Mouse (Mus musculus): ENCODE measurements around the gene Gfer. TPM values are rescaled to one million over a fixed set of nuclear protein-coding genes. Genes with fewer than 3 reads are reported as not detected.
"Not testable (repeated sequence)": the region's sequence is repeated elsewhere in the genome, so short reads cannot be mapped to it uniquely, and the experiment has no call there.

Gene Gfer
- polyA plus RNA-seq, 1 experiment from 2014 or later: 59.6 TPM

- H3K27ac ChIP-seq (ENCODE audit: low read depth, low read length): no peak overlapping the region
- H3K27me3 ChIP-seq (ENCODE audit: control insufficient read depth, insufficient read depth, low read length): no peaks in the 10 kb centered on the region
- H3K9me3 ChIP-seq (ENCODE audit: control insufficient read depth, low read length): no peaks in the 10 kb centered on the region
- DNase-seq (ENCODE audit: low spot score, missing footprints) (no peak), ATAC-seq (ENCODE audit: low FRiP score) (no peak)
- WGBS: 32% methylated on average over 6 of the region's 6 CpGs
- H3K4me2 ChIP-seq: no peak overlapping the region
- H3K9ac ChIP-seq (ENCODE audit: low read length): no peak overlapping the region
- H3K36me3 ChIP-seq (ENCODE audit: control insufficient read depth, insufficient read depth, low read length): no peaks in the 10 kb centered on the region
- no peak overlapping the region for H3K4me3 ChIP-seq (ENCODE audit: low read depth, low read length)
- peaks cover 24% of the 10 kb centered on the region for H3K4me1 ChIP-seq (ENCODE audit: control insufficient read depth, insufficient read depth, low read length)
These were observed 28.5 kb downstream of the Gfer start for GRCm38 (mm10) chr17:24667416-24667815.

GRCm38 (mm10) chr17:24667011-24667410, 28.9 kb downstream of the Gfer start:
- peaks cover 22% of the 10 kb centered on the region for H3K4me1 ChIP-seq (ENCODE audit: control insufficient read depth, insufficient read depth, low read length)
- 72% methylated on average over 7 of the region's 7 CpGs for WGBS
- not testable (repeated sequence) for H3K27me3 ChIP-seq (ENCODE audit: control insufficient read depth, insufficient read depth, low read length); H3K36me3 ChIP-seq (ENCODE audit: control insufficient read depth, insufficient read depth, low read length); H3K9me3 ChIP-seq (ENCODE audit: control insufficient read depth, low read length); H3K27ac ChIP-seq (ENCODE audit: low read depth, low read length); H3K4me2 ChIP-seq; DNase-seq (ENCODE audit: low spot score, missing footprints); H3K9ac ChIP-seq (ENCODE audit: low read length); H3K4me3 ChIP-seq (ENCODE audit: low read depth, low read length); ATAC-seq (ENCODE audit: low FRiP score)

GRCm38 (mm10) chr17:24658017-24658758, 37.8 kb downstream of the Gfer start, which contains the start of gene Npw:
Npw (minus strand) TSS chr17:24658457.
- peaks cover 5% of the 10 kb centered on the region for H3K4me1 ChIP-seq (ENCODE audit: control insufficient read depth, insufficient read depth, low read length)
- H3K9me3 ChIP-seq (ENCODE audit: control insufficient read depth, low read length): no peaks in the 10 kb centered on the region
- peak within 1 kb of the TSS; percentile 56 for H3K9ac ChIP-seq (ENCODE audit: low read length)
- H3K4me2 ChIP-seq: peak within 1 kb of the TSS; percentile 55
- no peak within 1 kb of the TSS for H3K27ac ChIP-seq (ENCODE audit: low read depth, low read length)
- H3K27me3 ChIP-seq (ENCODE audit: control insufficient read depth, insufficient read depth, low read length): peaks cover 35% of the 10 kb centered on the region
- WGBS: 1% methylated on average over 47 of the region's 47 CpGs
- DNase-seq (ENCODE audit: low spot score, missing footprints) (peak; percentile 90), ATAC-seq (ENCODE audit: low FRiP score) (peak; percentile 48; the same call in 1 of the 2 replicates)
- no peaks in the 10 kb centered on the region for H3K36me3 ChIP-seq (ENCODE audit: control insufficient read depth, insufficient read depth, low read length)
- H3K4me3 ChIP-seq (ENCODE audit: low read depth, low read length): peak within 1 kb of the TSS; percentile 30

GRCm38 (mm10) chr17:24654969-24655368, 41.0 kb downstream of the Gfer start:
- Histone ChIP-seq H3K4me3 (ENCODE audit: low read depth, low read length) (no peak overlapping the region), H3K27ac (ENCODE audit: low read depth, low read length) (no peak overlapping the region), H3K4me2 (no peak overlapping the region), H3K9me3 (ENCODE audit: control insufficient read depth, low read length) (no peaks in the 10 kb centered on the region), H3K9ac (ENCODE audit: low read length) (no peak overlapping the region), H3K4me1 (ENCODE audit: control insufficient read depth, insufficient read depth, low read length) (peaks cover 9% of the 10 kb centered on the region), H3K36me3 (ENCODE audit: control insufficient read depth, insufficient read depth, low read length) (no peaks in the 10 kb centered on the region), H3K27me3 (ENCODE audit: control insufficient read depth, insufficient read depth, low read length) (peaks cover 40% of the 10 kb centered on the region)
- no peak for ATAC-seq (ENCODE audit: low FRiP score)
- no peak for DNase-seq (ENCODE audit: low spot score, missing footprints)
- 74% methylated on average over 4 of the region's 4 CpGs for WGBS

- DNase-seq (ENCODE audit: low spot score, missing footprints) (peak; percentile 97), ATAC-seq (ENCODE audit: low FRiP score) (peak; percentile 68)
- Histone ChIP-seq H3K27ac (ENCODE audit: low read depth, low read length) (no peak overlapping the region), H3K36me3 (ENCODE audit: control insufficient read depth, insufficient read depth, low read length) (no peaks in the 10 kb centered on the region), H3K4me2 (peak overlapping the region; percentile 8), H3K27me3 (ENCODE audit: control insufficient read depth, insufficient read depth, low read length) (peaks cover 32% of the 10 kb centered on the region), H3K4me3 (ENCODE audit: low read depth, low read length) (no peak overlapping the region), H3K4me1 (ENCODE audit: control insufficient read depth, insufficient read depth, low read length) (peaks cover 14% of the 10 kb centered on the region), H3K9ac (ENCODE audit: low read length) (no peak overlapping the region), H3K9me3 (ENCODE audit: control insufficient read depth, low read length) (no peaks in the 10 kb centered on the region)
- WGBS: 4% methylated on average over 19 of the region's 19 CpGs
These were observed 41.8 kb downstream of the Gfer start for GRCm38 (mm10) chr17:24653967-24654710.

- peak; percentile 62 for DNase-seq (ENCODE audit: low spot score, missing footprints)
- WGBS: 76% methylated on average over 3 of the region's 3 CpGs
- no peak overlapping the region for H3K4me2 ChIP-seq
- H3K4me3 ChIP-seq (ENCODE audit: low read depth, low read length): no peak overlapping the region
- H3K9me3 ChIP-seq (ENCODE audit: control insufficient read depth, low read length): no peaks in the 10 kb centered on the region
- H3K9ac ChIP-seq (ENCODE audit: low read length): no peak overlapping the region
- ATAC-seq (ENCODE audit: low FRiP score): no peak
- H3K36me3 ChIP-seq (ENCODE audit: control insufficient read depth, insufficient read depth, low read length): no peaks in the 10 kb centered on the region
- H3K27me3 ChIP-seq (ENCODE audit: control insufficient read depth, insufficient read depth, low read length): peaks cover 12% of the 10 kb centered on the region
- peaks cover 9% of the 10 kb centered on the region for H3K4me1 ChIP-seq (ENCODE audit: control insufficient read depth, insufficient read depth, low read length)
- no peak overlapping the region for H3K27ac ChIP-seq (ENCODE audit: low read depth, low read length)
These were observed 44.1 kb downstream of the Gfer start for GRCm38 (mm10) chr17:24651835-24652234.

- ATAC-seq (ENCODE audit: low FRiP score) (no peak), DNase-seq (ENCODE audit: low spot score, missing footprints) (peak; percentile 83)
- Histone ChIP-seq H3K27me3 (ENCODE audit: control insufficient read depth, insufficient read depth, low read length) (peaks cover 10% of the 10 kb centered on the region; the same call in 1 of the 2 replicates), H3K4me2 (no peak overlapping the region), H3K4me1 (ENCODE audit: control insufficient read depth, insufficient read depth, low read length) (peaks cover 9% of the 10 kb centered on the region), H3K27ac (ENCODE audit: low read depth, low read length) (no peak overlapping the region), H3K36me3 (ENCODE audit: control insufficient read depth, insufficient read depth, low read length) (no peaks in the 10 kb centered on the region), H3K9ac (ENCODE audit: low read length) (no peak overlapping the region), H3K4me3 (ENCODE audit: low read depth, low read length) (no peak overlapping the region), H3K9me3 (ENCODE audit: control insufficient read depth, low read length) (no peaks in the 10 kb centered on the region)
- 73% methylated on average over 4 of the region's 4 CpGs for WGBS
These were observed 45.2 kb downstream of the Gfer start for GRCm38 (mm10) chr17:24650766-24651165.

- H3K36me3 ChIP-seq (ENCODE audit: control insufficient read depth, insufficient read depth, low read length): no peaks in the 10 kb centered on the region
- H3K9ac ChIP-seq (ENCODE audit: low read length): peak within 1 kb of the TSS; percentile 70
- peak; percentile 93 for DNase-seq (ENCODE audit: low spot score, missing footprints)
- peak within 1 kb of the TSS; percentile 98 for H3K4me2 ChIP-seq
- no peaks in the 10 kb centered on the region for H3K9me3 ChIP-seq (ENCODE audit: control insufficient read depth, low read length)
- WGBS: 1% methylated on average over 38 of the region's 41 CpGs
- H3K4me3 ChIP-seq (ENCODE audit: low read depth, low read length): peak within 1 kb of the TSS; percentile 47
- ATAC-seq (ENCODE audit: low FRiP score): peak; percentile 51
- no peak within 1 kb of the TSS for H3K27ac ChIP-seq (ENCODE audit: low read depth, low read length)
- peaks cover 10% of the 10 kb centered on the region; the same call in 1 of the 2 replicates for H3K27me3 ChIP-seq (ENCODE audit: control insufficient read depth, insufficient read depth, low read length)
- H3K4me1 ChIP-seq (ENCODE audit: control insufficient read depth, insufficient read depth, low read length): peaks cover 9% of the 10 kb centered on the region
These were observed 45.8 kb downstream of the Gfer start, which contains the start of gene Slc9a3r2 for GRCm38 (mm10) chr17:24650070-24650616. Slc9a3r2 (minus strand) TSS chr17:24650327.
